Mouse (Mus musculus): ENCODE data around the gene Iqsec2.

DNA sequence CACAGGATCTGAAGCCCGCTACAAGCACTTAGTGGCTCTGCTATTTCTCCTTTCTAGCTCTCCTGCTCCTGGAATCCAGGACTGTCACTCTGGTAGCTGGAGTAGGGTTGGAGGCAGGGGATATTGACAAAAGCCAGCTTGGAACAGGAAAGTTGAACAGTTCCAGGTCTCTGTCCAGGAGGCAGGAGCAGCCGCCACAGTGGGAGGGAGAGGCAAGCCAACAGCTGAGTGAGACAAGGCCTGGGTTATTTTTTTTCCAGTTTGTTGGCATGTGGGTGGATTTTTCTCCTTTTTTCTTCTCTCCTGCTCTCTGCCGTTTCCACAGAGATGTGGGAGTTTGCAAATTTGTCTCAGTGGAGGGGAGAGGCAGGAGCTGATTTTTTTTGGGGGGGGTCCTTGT lies 13.3 kb upstream of the Iqsec2 start:
- TF ChIP-seq POLR2A (IDR thresholded peaks at IDR 0.05; ENCODE audit: insufficient read depth, low read depth, low read length) (no peak), CTCF (IDR thresholded peaks at IDR 0.05) (no peak), EP300 (IDR thresholded peaks at IDR 0.05; ENCODE audit: insufficient read depth, low read depth, low read length) (no peak)

Data from heart, adult 2 months (tissue).